Mouse (Mus musculus): ENCODE measurements around the gene Mfsd6l. TPM values are rescaled to one million over a fixed set of nuclear protein-coding genes. Genes with fewer than 3 reads are reported as not detected.

The Mfsd6l gene
- polyA plus RNA-seq, 1 experiment from 2014 or later, result not detected

GRCm38 (mm10) chr11:68583906-68584480 lies 28.0 kb downstream of the Mfsd6l start:
- H3K9ac ChIP-seq, result no peak overlapping the region
- 63% methylated on average over 8 of the region's 8 CpGs for WGBS (ENCODE audit: insufficient replicate concordance)
- no peak overlapping the region for H3K4me2 ChIP-seq
- DNase-seq, result no peak
- H3K9me3 ChIP-seq (replicated peaks), result no peaks in the 10 kb centered on the region
- H3K27ac ChIP-seq, result no peak overlapping the region
- H3K27me3 ChIP-seq, result no peaks in the 10 kb centered on the region
- H3K36me3 ChIP-seq, result no peaks in the 10 kb centered on the region
- no peaks in the 10 kb centered on the region for H3K4me1 ChIP-seq (replicated peaks)
- H3K4me3 ChIP-seq (replicated peaks), result no peak overlapping the region
- ATAC-seq (ENCODE audit: low read depth), result no peak

GRCm38 (mm10) chr11:68585890-68586289 lies 29.9 kb downstream of the Mfsd6l start:
- H3K27me3 ChIP-seq, result no peaks in the 10 kb centered on the region
- no peaks in the 10 kb centered on the region for H3K4me1 ChIP-seq (replicated peaks)
- H3K4me2 ChIP-seq, result no peak overlapping the region
- H3K9ac ChIP-seq, result no peak overlapping the region
- DNase-seq (no peak), ATAC-seq (ENCODE audit: low read depth) (no peak)
- H3K4me3 ChIP-seq (replicated peaks), result no peak overlapping the region
- no peaks in the 10 kb centered on the region for H3K36me3 ChIP-seq
- H3K9me3 ChIP-seq (replicated peaks), result no peaks in the 10 kb centered on the region
- no peak overlapping the region for H3K27ac ChIP-seq
- 17% methylated on average over 3 of the region's 3 CpGs for WGBS (ENCODE audit: insufficient replicate concordance)

- H3K9ac ChIP-seq, result no peak within 1 kb of the TSS
- H3K27ac ChIP-seq, result no peak within 1 kb of the TSS
- ATAC-seq (ENCODE audit: low read depth) (no peak), DNase-seq (no peak)
- H3K27me3 ChIP-seq, result 0 out of 2 replicates have a peak, but pooled peaks cover 4% of the 10 kb centered on the region
- H3K9me3 ChIP-seq (replicated peaks), result no peaks in the 10 kb centered on the region
- no peaks in the 10 kb centered on the region for H3K36me3 ChIP-seq
- H3K4me2 ChIP-seq, result no peak within 1 kb of the TSS
- H3K4me3 ChIP-seq (replicated peaks), result no peak within 1 kb of the TSS
- 55% methylated on average over 5 of the region's 5 CpGs for WGBS (ENCODE audit: insufficient replicate concordance)
- no peaks in the 10 kb centered on the region for H3K4me1 ChIP-seq (replicated peaks)
Observed at GRCm38 (mm10) chr11:68586721-68587120, 30.7 kb downstream of the Mfsd6l start, which contains the start of gene Ccdc42. Gene Ccdc42, plus strand, starts transcription at chr11:68587021.

GRCm38 (mm10) chr11:68589055-68589809 lies 33.2 kb downstream of the Mfsd6l start:
- Histone ChIP-seq H3K4me1 (replicated peaks) (no peaks in the 10 kb centered on the region), H3K4me3 (replicated peaks) (no peak overlapping the region), H3K27me3 (0 out of 2 replicates have a peak, but pooled peaks cover 4% of the 10 kb centered on the region), H3K4me2 (no peak overlapping the region), H3K9ac (no peak overlapping the region), H3K9me3 (replicated peaks) (no peaks in the 10 kb centered on the region), H3K27ac (no peak overlapping the region), H3K36me3 (no peaks in the 10 kb centered on the region)
- no peak for ATAC-seq (ENCODE audit: low read depth)
- 51% methylated on average over 8 of the region's 8 CpGs for WGBS (ENCODE audit: insufficient replicate concordance)
- DNase-seq, result peak; percentile 36

- Histone ChIP-seq H3K4me2 (no peak overlapping the region), H3K9me3 (replicated peaks) (no peaks in the 10 kb centered on the region), H3K27ac (no peak overlapping the region), H3K4me3 (replicated peaks) (no peak overlapping the region), H3K27me3 (0 out of 2 replicates have a peak, but pooled peaks cover 4% of the 10 kb centered on the region), H3K36me3 (no peaks in the 10 kb centered on the region), H3K9ac (no peak overlapping the region), H3K4me1 (replicated peaks) (no peaks in the 10 kb centered on the region)
- ATAC-seq (ENCODE audit: low read depth) (no peak), DNase-seq (no peak)
- WGBS (ENCODE audit: insufficient replicate concordance), result 27% methylated on average over 5 of the region's 5 CpGs
Observed at GRCm38 (mm10) chr11:68591708-68592107, 35.7 kb downstream of the Mfsd6l start.

- DNase-seq, result no peak
- Histone ChIP-seq H3K4me1 (replicated peaks) (0 out of 2 replicates have a peak, but pooled peaks cover 5% of the 10 kb centered on the region), H3K9me3 (replicated peaks) (no peaks in the 10 kb centered on the region), H3K4me3 (replicated peaks) (no peak overlapping the region), H3K9ac (no peak overlapping the region), H3K27me3 (0 out of 2 replicates have a peak, but pooled peaks cover 4% of the 10 kb centered on the region), H3K27ac (no peak overlapping the region), H3K4me2 (no peak overlapping the region), H3K36me3 (no peaks in the 10 kb centered on the region)
- no peak for ATAC-seq (ENCODE audit: low read depth)
- 65% methylated on average over 3 of the region's 3 CpGs for WGBS (ENCODE audit: insufficient replicate concordance)
Observed at GRCm38 (mm10) chr11:68593247-68593646, 37.3 kb downstream of the Mfsd6l start.

- no peak overlapping the region for H3K9ac ChIP-seq
- H3K4me1 ChIP-seq (replicated peaks), result peaks cover 16% of the 10 kb centered on the region
- WGBS (ENCODE audit: insufficient replicate concordance), result 50% methylated on average over 2 of the region's 2 CpGs
Observed at GRCm38 (mm10) chr11:68597912-68598311, 41.9 kb downstream of the Mfsd6l start.

GRCm38 (mm10) chr11:68600551-68601021 lies 44.6 kb downstream of the Mfsd6l start:
- no peak overlapping the region for H3K4me3 ChIP-seq (replicated peaks)
- peaks cover 17% of the 10 kb centered on the region for H3K4me1 ChIP-seq (replicated peaks)
- no peaks in the 10 kb centered on the region for H3K36me3 ChIP-seq
- no peaks in the 10 kb centered on the region for H3K27me3 ChIP-seq
- H3K9me3 ChIP-seq (replicated peaks), result no peaks in the 10 kb centered on the region
- ATAC-seq (ENCODE audit: low read depth), result no peak
- 43% methylated on average over 6 of the region's 6 CpGs for WGBS (ENCODE audit: insufficient replicate concordance)
- no peak overlapping the region for H3K9ac ChIP-seq
- H3K4me2 ChIP-seq, result no peak overlapping the region
- DNase-seq, result no peak
- no peak overlapping the region for H3K27ac ChIP-seq

More at GRCm38 (mm10) chr11:68597912-68598311, 41.9 kb downstream of the Mfsd6l start:
- ATAC-seq (ENCODE audit: low read depth) (no peak), DNase-seq (no peak)
- H3K36me3 ChIP-seq, result no peaks in the 10 kb centered on the region
- no peak overlapping the region for H3K27ac ChIP-seq
- no peak overlapping the region for H3K4me3 ChIP-seq (replicated peaks)
- no peaks in the 10 kb centered on the region for H3K9me3 ChIP-seq (replicated peaks)
- H3K4me2 ChIP-seq, result no peak overlapping the region
- no peaks in the 10 kb centered on the region for H3K27me3 ChIP-seq

- Histone ChIP-seq H3K36me3 (no peaks in the 10 kb centered on the region), H3K9me3 (replicated peaks) (no peaks in the 10 kb centered on the region), H3K9ac (no peak overlapping the region), H3K27me3 (no peaks in the 10 kb centered on the region), H3K27ac (peak overlapping the region; percentile 58), H3K4me2 (no peak overlapping the region), H3K4me1 (replicated peaks) (peaks cover 17% of the 10 kb centered on the region), H3K4me3 (replicated peaks) (no peak overlapping the region)
- DNase-seq (no peak), ATAC-seq (ENCODE audit: low read depth) (no peak)
- 30% methylated on average over 9 of the region's 9 CpGs for WGBS (ENCODE audit: insufficient replicate concordance)
Observed at GRCm38 (mm10) chr11:68601486-68601991, 45.6 kb downstream of the Mfsd6l start.

- Histone ChIP-seq H3K9ac (no peak overlapping the region), H3K4me3 (replicated peaks) (no peak overlapping the region), H3K9me3 (replicated peaks) (no peaks in the 10 kb centered on the region), H3K36me3 (no peaks in the 10 kb centered on the region), H3K4me1 (replicated peaks) (peaks cover 17% of the 10 kb centered on the region), H3K4me2 (no peak overlapping the region), H3K27ac (no peak overlapping the region), H3K27me3 (no peaks in the 10 kb centered on the region)
- ATAC-seq (ENCODE audit: low read depth) (peak; percentile 36; the same call in 1 of the 2 replicates), DNase-seq (no peak)
- 21% methylated on average over 8 of the region's 8 CpGs for WGBS (ENCODE audit: insufficient replicate concordance)
Observed at GRCm38 (mm10) chr11:68602200-68602931, 46.4 kb downstream of the Mfsd6l start.

- WGBS (ENCODE audit: insufficient replicate concordance), result 64% methylated on average over 2 of the region's 2 CpGs
- no peak for ATAC-seq (ENCODE audit: low read depth)
- Histone ChIP-seq H3K27me3 (no peaks in the 10 kb centered on the region), H3K4me3 (replicated peaks) (no peak overlapping the region), H3K27ac (no peak overlapping the region), H3K4me1 (replicated peaks) (peaks cover 8% of the 10 kb centered on the region), H3K9ac (no peak overlapping the region), H3K4me2 (no peak overlapping the region), H3K36me3 (no peaks in the 10 kb centered on the region), H3K9me3 (replicated peaks) (no peaks in the 10 kb centered on the region)
- DNase-seq, result no peak
Observed at GRCm38 (mm10) chr11:68607046-68607445, 51.1 kb downstream of the Mfsd6l start.
